Mouse (Mus musculus): Measurements from ENCODE around the gene Ccdc6.
A peak's percentile ranks its signal among the peaks of the same experiment; 100 is the strongest.

Gene Ccdc6

DNA sequence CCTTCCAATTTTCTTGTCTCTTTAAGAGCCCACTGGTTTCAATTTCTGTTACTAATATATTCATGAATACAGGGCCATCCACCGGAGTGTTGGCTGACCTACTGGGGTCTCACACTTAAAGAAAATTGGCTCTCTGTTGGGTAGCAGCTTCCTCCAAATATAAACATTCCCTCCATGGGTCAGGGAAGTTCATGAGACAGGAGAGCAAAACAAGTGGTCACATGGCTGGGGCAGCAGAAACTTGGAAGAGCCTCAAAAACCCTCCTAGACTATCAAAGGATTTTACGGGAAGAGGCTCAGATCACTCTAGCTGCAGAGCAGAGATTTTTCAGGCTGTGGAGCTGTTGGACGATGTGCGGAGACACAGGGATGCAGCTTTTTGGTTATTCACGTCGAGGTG, 128.8 kb downstream of the Ccdc6 start:
- DNase-seq: peak; percentile 50

GRCm38 (mm10) chr10:70226608-70227007, 129.7 kb downstream of the Ccdc6 start:
- DNase-seq: no peak

GRCm38 (mm10) chr10:70230352-70230751, 133.4 kb downstream of the Ccdc6 start:
- no peak for DNase-seq

GRCm38 (mm10) chr10:70237936-70238335, 141.0 kb downstream of the Ccdc6 start:
- no peak for DNase-seq
